20 mouse cellular contexts compared by ENCODE assay signal in the genomic region with DNA sequence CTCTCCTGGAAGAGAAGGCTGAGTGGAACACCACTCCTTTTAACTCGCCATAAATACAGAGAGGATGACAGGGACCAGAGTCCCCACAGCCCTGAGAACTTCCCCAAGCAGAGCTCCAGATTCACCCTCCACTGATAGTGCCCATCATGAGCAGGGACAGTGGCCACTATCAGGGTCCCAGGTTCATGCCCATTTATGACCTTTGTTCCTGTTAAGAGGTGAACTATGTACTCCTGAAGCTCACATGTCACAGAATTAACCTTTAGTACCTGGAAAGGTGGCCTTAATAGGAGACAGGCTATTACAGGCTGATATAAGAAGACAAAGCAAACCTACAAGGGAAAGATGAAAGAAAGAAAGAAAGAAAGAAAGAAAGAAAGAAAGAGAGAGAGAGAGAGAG.
"Had no signal": no experiment of that assay in that cellular context is flagged by ENCODE, and none has a peak within 500 bp of the region (broad histone marks: within the 10 kb centered on the region; RNA-seq: fewer than 3 reads in every experiment).

No protein-coding gene starts in this region.

- H3K4me3 ChIP-seq: kidney, embryonic 15.5 days; limb, embryonic 12.5 days; limb, embryonic 15.5 days; liver, embryonic 15.5 days; midbrain, embryonic 12.5 days; midbrain, embryonic 15.5 days; neural tube, embryonic 12.5 days; neural tube, embryonic 15.5 days; stomach, embryonic 15.5 days had no signal

- H3K36me3 ChIP-seq: kidney, embryonic 15.5 days; limb, embryonic 12.5 days; limb, embryonic 15.5 days; liver, embryonic 15.5 days; midbrain, embryonic 12.5 days; midbrain, embryonic 15.5 days; neural tube, embryonic 12.5 days; neural tube, embryonic 15.5 days; stomach, embryonic 15.5 days had no signal

- ATAC-seq: midbrain, embryonic 15.5 days had no signal

- H3K27ac ChIP-seq: limb, embryonic 12.5 days; limb, embryonic 15.5 days; liver, embryonic 15.5 days; midbrain, embryonic 12.5 days; midbrain, embryonic 15.5 days; neural tube, embryonic 12.5 days; neural tube, embryonic 15.5 days; stomach, embryonic 15.5 days had no signal

- H3K4me2 ChIP-seq: kidney, embryonic 15.5 days; limb, embryonic 12.5 days; limb, embryonic 15.5 days; liver, embryonic 15.5 days; midbrain, embryonic 12.5 days; midbrain, embryonic 15.5 days; neural tube, embryonic 12.5 days; neural tube, embryonic 15.5 days; stomach, embryonic 15.5 days had no signal

- H3K9ac ChIP-seq: kidney, embryonic 15.5 days; limb, embryonic 12.5 days; limb, embryonic 15.5 days; liver, embryonic 15.5 days; midbrain, embryonic 12.5 days; midbrain, embryonic 15.5 days; neural tube, embryonic 12.5 days; neural tube, embryonic 15.5 days; stomach, embryonic 15.5 days had no signal

- H3K27me3 ChIP-seq: kidney, embryonic 15.5 days; limb, embryonic 12.5 days; limb, embryonic 15.5 days; midbrain, embryonic 12.5 days; midbrain, embryonic 15.5 days; neural tube, embryonic 12.5 days; neural tube, embryonic 15.5 days; stomach, embryonic 15.5 days had no signal

- H3K4me1 ChIP-seq: neural tube, embryonic 12.5 days; neural tube, embryonic 15.5 days had no signal

- H3K9me3 ChIP-seq: kidney, embryonic 15.5 days; limb, embryonic 12.5 days; limb, embryonic 15.5 days; liver, embryonic 15.5 days; midbrain, embryonic 12.5 days; midbrain, embryonic 15.5 days; neural tube, embryonic 12.5 days; neural tube, embryonic 15.5 days; stomach, embryonic 15.5 days had no signal

- DNase-seq: kidney, adult 8-10 months; kidney, postnatal 10 days; kidney, postnatal 36 days; left cerebral cortex, postnatal 4 days; lung, adult 2 months; lung, postnatal 14 days; right cerebral cortex, adult 18-20 months; right cerebral cortex, postnatal 14 days; right cerebral cortex, postnatal 4 days; spleen, adult 18-20 months; thymus, postnatal 25 days had no signal
